Mouse (Mus musculus): Measurements from ENCODE around the gene Ankrd54. TPM values are rescaled to one million over a fixed set of nuclear protein-coding genes. Genes with fewer than 3 reads are reported as not detected.

Ankrd54 gene
- 10 to 100 TPM; 17.4 to 19.5 TPM for total RNA-seq (2021)
- long read RNA-seq, experiment 1, transcript Ankrd54-201 (8 exons, 1,904 nt) = major isoform, 26 of 32 reads
- long read RNA-seq, experiment 1, partial matches to known transcripts = 2 of 32 reads
- long read RNA-seq, experiment 1, other reads (novel, unspliced or antisense) = 4 of 32 reads
- long read RNA-seq, experiment 2, transcript Ankrd54-201 (8 exons, 1,904 nt) = major isoform, 24 of 42 reads
- long read RNA-seq, experiment 2, partial matches to known transcripts = 6 of 42 reads
- long read RNA-seq, experiment 2, other reads (novel, unspliced or antisense) = 8 of 42 reads

DNA sequence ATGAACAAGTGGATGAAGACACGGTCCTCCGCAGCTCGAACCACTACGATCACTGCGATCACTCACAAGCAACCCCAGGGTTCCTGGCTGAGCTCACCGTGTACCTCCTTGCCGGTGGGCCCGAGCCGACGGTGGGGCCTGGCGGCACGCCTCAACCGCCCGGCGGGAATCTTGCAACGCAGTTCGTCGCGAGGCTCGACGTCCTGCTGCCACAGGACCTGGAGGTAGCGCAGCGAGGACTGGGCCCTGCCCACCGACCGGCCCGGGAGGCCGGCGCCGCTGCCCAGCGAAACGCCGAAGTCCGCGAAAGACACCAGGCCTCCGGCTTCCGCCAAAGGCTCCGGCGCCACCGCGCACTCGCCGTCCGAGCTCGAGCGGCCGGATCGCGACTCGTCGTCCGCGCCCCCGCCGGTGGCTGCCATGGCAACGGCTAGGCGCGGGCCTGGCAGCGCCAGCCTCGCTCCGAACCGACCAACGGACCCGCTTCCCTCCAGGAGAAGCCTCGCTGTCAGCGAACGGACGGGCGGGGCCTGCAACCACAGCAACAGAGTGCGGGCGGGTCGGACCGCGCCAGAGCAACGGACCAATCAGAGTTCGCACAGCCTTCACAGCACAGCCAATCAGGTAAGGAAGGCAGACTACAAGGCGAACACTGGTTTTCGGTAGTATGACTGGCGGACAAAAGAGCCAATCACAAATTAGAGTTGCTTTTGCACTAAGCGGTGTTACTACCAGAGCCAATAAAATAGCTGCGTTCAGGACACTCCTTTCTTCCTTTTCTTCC is at the start of gene Ankrd54:
Ankrd54 (minus strand) TSS at position 518 of the 784 bp plus-strand sequence.
- Histone ChIP-seq H3K4me3 (peak within 1 kb of the TSS; percentile 96), H3K27ac (peak within 1 kb of the TSS; percentile 78)
- no peak for TF ChIP-seq CTCF (conservative IDR thresholded peaks at IDR 0.05)
- DNase-seq (ENCODE audit: low spot score in 2 of 2) = peak; percentile 96 to 100

GRCm38 (mm10) chr15:79111774-79112173 is 49.1 kb upstream of the Ankrd54 start:
- peak overlapping the region; percentile 96 for H3K27ac ChIP-seq
- TF ChIP-seq CTCF (conservative IDR thresholded peaks at IDR 0.05) = no peak
- no peak overlapping the region for H3K4me3 ChIP-seq
- no peak for DNase-seq (ENCODE audit: low spot score in 2 of 2)

DNA sequence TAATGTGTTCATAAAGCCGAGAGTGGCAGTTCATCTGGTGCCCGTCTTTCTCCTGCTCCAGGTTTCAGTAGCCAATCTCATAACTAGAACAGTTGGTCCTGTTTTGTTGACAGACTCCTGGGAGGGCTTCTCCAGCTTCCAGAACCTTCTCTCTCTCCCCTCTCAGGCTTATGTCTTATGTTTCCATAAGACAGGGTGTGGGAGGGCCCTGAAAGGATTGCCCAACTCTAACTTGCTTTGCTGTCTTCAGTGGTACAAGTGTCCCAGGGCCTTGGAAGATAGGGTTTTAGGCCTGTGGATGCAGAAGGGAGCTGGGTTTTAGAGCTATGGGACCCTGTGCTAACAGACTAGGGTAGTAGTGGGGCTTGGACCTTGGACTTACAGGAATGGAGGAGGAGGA is 47.8 kb upstream of the Ankrd54 start:
- peak overlapping the region; percentile 96 for H3K27ac ChIP-seq
- no peak for TF ChIP-seq CTCF (conservative IDR thresholded peaks at IDR 0.05)

DNA sequence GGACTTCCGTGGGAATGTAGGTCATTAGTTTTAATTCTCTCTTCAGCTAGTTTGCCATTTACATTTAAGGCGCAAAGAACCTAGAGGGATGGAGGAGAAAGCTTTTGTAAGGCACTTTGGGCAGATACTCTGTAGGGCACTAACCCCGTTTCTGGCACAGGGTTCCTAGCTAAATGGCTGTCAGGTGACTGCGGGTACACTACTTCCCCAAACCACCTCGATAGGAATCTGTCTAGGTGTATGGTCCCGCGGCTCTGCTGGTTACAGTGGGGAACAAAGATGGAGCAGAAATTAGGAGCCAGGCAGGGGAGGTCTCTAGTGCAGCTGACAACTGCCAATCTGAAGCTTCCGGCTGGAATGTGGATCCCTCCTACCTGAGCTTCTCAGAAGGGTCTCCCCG is 47.3 kb upstream of the Ankrd54 start:
- no peak for DNase-seq (ENCODE audit: low spot score in 2 of 2)
- TF ChIP-seq CTCF (conservative IDR thresholded peaks at IDR 0.05) = no peak
- peak overlapping the region; percentile 95 for H3K4me3 ChIP-seq
- H3K27ac ChIP-seq = peak overlapping the region; percentile 96

More for the DNA sequence above, 47.8 kb upstream of the Ankrd54 start:
- H3K4me3 ChIP-seq = peak overlapping the region; percentile 95
- no peak for DNase-seq (ENCODE audit: low spot score in 2 of 2)

- H3K27ac ChIP-seq = peak overlapping the region; percentile 96
- no peak for TF ChIP-seq CTCF (conservative IDR thresholded peaks at IDR 0.05)
- DNase-seq (ENCODE audit: low spot score in 2 of 2) = no peak
- peak overlapping the region; percentile 95 for H3K4me3 ChIP-seq
These were observed 46.7 kb upstream of the Ankrd54 start for GRCm38 (mm10) chr15:79109321-79109934.

- peak in 1 of 2 experiments; percentile 42 for DNase-seq (ENCODE audit: low spot score in 2 of 2)
These were observed 46.0 kb upstream of the Ankrd54 start, which contains the start of gene Micall1 for GRCm38 (mm10) chr15:79108421-79109320. TSS of gene Micall1 (plus strand) at chr15:79108898.

GRCm38 (mm10) chr15:79107966-79108365 is 45.3 kb upstream of the Ankrd54 start:
- H3K27ac ChIP-seq = peak overlapping the region; percentile 96
- TF ChIP-seq CTCF (conservative IDR thresholded peaks at IDR 0.05) = no peak
- DNase-seq (ENCODE audit: low spot score in 2 of 2) = no peak
- peak overlapping the region; percentile 95 for H3K4me3 ChIP-seq

More at GRCm38 (mm10) chr15:79108421-79109320, 46.0 kb upstream of the Ankrd54 start, which contains the start of gene Micall1:
- peak within 1 kb of the TSS; percentile 96 for H3K27ac ChIP-seq
- no peak for TF ChIP-seq CTCF (conservative IDR thresholded peaks at IDR 0.05)
- peak within 1 kb of the TSS; percentile 95 for H3K4me3 ChIP-seq

GRCm38 (mm10) chr15:79105804-79106203 is 43.1 kb upstream of the Ankrd54 start:
- DNase-seq (ENCODE audit: low spot score in 2 of 2) = no peak
- no peak for TF ChIP-seq CTCF (conservative IDR thresholded peaks at IDR 0.05)
- Histone ChIP-seq H3K4me3 (no peak overlapping the region), H3K27ac (no peak overlapping the region)

DNA sequence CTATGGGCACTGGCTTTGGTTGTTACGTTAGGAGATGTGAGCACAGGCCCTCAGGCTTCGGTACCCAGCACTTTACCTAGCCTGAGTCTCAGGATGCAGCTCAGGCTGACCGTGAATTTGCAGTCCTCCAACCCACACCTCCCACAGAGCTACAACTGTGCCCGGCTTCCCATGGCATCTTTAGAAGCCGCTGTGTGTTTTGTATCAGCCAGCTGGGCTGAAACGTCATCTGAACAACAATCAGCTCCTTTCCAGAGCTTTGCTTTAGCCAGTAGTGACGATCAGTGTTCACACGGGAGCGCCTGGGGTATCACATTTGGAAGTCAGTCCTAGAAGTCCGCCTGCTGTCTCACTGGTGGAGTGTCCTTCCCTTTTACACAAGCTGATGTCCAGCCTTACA is 40.6 kb upstream of the Ankrd54 start:
- no peak for DNase-seq (ENCODE audit: low spot score in 2 of 2)
- Histone ChIP-seq H3K27ac (peak overlapping the region; percentile 73), H3K4me3 (no peak overlapping the region)
- TF ChIP-seq CTCF (conservative IDR thresholded peaks at IDR 0.05) = no peak

GRCm38 (mm10) chr15:79101531-79101930 is 38.8 kb upstream of the Ankrd54 start:
- no peak for TF ChIP-seq CTCF (conservative IDR thresholded peaks at IDR 0.05)

DNA sequence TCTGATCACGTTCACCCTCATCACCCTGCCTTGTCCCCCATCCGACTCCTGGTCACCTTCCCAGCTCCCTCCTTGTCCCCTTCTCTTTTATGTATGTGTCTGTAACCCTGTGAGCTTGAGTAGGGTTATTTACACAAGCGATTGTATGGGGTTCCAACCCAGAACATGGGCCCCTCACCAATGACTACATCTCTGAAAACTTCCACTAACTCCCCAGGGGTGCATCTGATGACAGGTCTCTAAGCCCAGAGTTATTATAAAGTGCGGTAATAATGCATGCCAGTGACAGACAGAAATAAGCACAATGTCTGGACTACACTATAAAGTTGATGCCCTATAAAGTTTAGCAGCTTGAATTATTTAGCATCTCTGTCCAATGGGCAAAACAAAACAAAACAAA is 37.7 kb upstream of the Ankrd54 start:
- TF ChIP-seq CTCF (conservative IDR thresholded peaks at IDR 0.05) = no peak
- no peak overlapping the region for H3K4me3 ChIP-seq
- peak overlapping the region; percentile 91 for H3K27ac ChIP-seq
- DNase-seq (ENCODE audit: low spot score in 2 of 2) = no peak

More at GRCm38 (mm10) chr15:79101531-79101930, 38.8 kb upstream of the Ankrd54 start:
- Histone ChIP-seq H3K27ac (peak overlapping the region; percentile 72), H3K4me3 (no peak overlapping the region)
- no peak for DNase-seq (ENCODE audit: low spot score in 2 of 2)

- H3K27ac ChIP-seq = peak overlapping the region; percentile 91
- no peak for DNase-seq (ENCODE audit: low spot score in 2 of 2)
- no peak for TF ChIP-seq CTCF (conservative IDR thresholded peaks at IDR 0.05)
- H3K4me3 ChIP-seq = no peak overlapping the region
These were observed 36.8 kb upstream of the Ankrd54 start for GRCm38 (mm10) chr15:79099456-79099855.
